Mouse (Mus musculus) lung, adult 2 months (tissue): ENCODE results near the gene Dus2.

ENCODE experiments used
- CTCF ChIP-seq: fragments of 200-500 bp; IDR thresholded peaks from 2 replicates; pipeline ENCODE4 v1.5.1; 2011; ENCODE audit warnings: mild to moderate bottlenecking, low read length, control low read depth; ENCODE audit not compliant: insufficient read depth
- POLR2A ChIP-seq: fragments of 200-500 bp; IDR thresholded peaks from 2 replicates; pipeline ENCODE4 v1.6.1; 2011; ENCODE audit warnings: low read depth, mild to moderate bottlenecking, control low read depth, low read length, borderline replicate concordance; ENCODE audit errors: extremely low read depth

GRCm38 (mm10) chr8:106054190-106054811, 63.2 kb downstream of the Dus2 start:
- TF ChIP-seq CTCF = no peak
- no peak for TF ChIP-seq POLR2A
